Mouse (Mus musculus) heart, embryonic 12.5 days (tissue): ENCODE results near the gene Lsmem1. TPM values are rescaled to one million over a fixed set of nuclear protein-coding genes. Genes with fewer than 3 reads are reported as not detected.

Source experiments
- ATAC-seq: fragments of 200-750 bp; cut with Nextera tagmentation; 2 replicates; pipeline ENCODE4 v1.8.0; 2017; ENCODE audit warnings: moderate TSS enrichment, moderate library complexity; ENCODE audit not compliant: insufficient number of reproducible peaks, low FRiP score
- H3K27ac ChIP-seq: fragments of 300-500 bp; sonication (generic); 2 replicates; pipeline ENCODE4 v1.5.1; 2016; ENCODE audit warnings: mild to moderate bottlenecking, moderate library complexity; ENCODE audit not compliant: poor library complexity, severe bottlenecking
- H3K27me3 ChIP-seq: fragments of 300-500 bp; sonication (generic); replicated peaks from 2 replicates; pipeline ENCODE4 v1.6.1; 2016; ENCODE audit warnings: mild to moderate bottlenecking, moderate library complexity
- H3K36me3 ChIP-seq: fragments of 300-500 bp; sonication (generic); 2 replicates; pipeline ENCODE4 v1.6.1; 2016; ENCODE audit warnings: mild to moderate bottlenecking, moderate library complexity
- H3K4me1 ChIP-seq: fragments of 300-500 bp; sonication (generic); replicated peaks from 2 replicates; pipeline ENCODE4 v1.6.1; 2016; ENCODE audit warnings: mild to moderate bottlenecking
- H3K4me2 ChIP-seq: fragments of 300-500 bp; sonication (generic); 2 replicates; pipeline ENCODE4 v1.6.1; 2016; ENCODE audit warnings: mild to moderate bottlenecking, moderate library complexity
- H3K4me3 ChIP-seq: fragments of 300-500 bp; sonication (generic); 2 replicates; pipeline ENCODE4 v1.5.1; 2016; ENCODE audit warnings: mild to moderate bottlenecking
- H3K9ac ChIP-seq: fragments of 300-500 bp; sonication (generic); 2 replicates; pipeline ENCODE4 v1.6.1; 2016; ENCODE audit warnings: mild to moderate bottlenecking, moderate library complexity
- H3K9me3 ChIP-seq: fragments of 300-500 bp; sonication (generic); replicated peaks from 2 replicates; pipeline ENCODE4 v1.6.1; 2016; ENCODE audit warnings: mild to moderate bottlenecking, moderate library complexity
- WGBS: fragments of 180-500 bp; shearing (Covaris S2); methylation state at CpG from one replicate; pipeline ENCODE4 v1.1.7; 2016; 5-methylcytosine and 5-hydroxymethylcytosine counted together
- polyA plus RNA-seq: library from polyadenylated mRNA; unstranded; fragments of >200 nt; fragmentation: Nextera tagmentation; extraction: Ambion mirVana; gene quantifications from 2 replicates; pipeline ENCODE4 v1.2.1, GENCODE M21; 2016

The Lsmem1 gene
- polyA plus RNA-seq, 1 experiment from 2014 or later: 28.4 TPM

- Histone ChIP-seq H3K9ac (no peak overlapping the region), H3K36me3 (peaks cover 74% of the 10 kb centered on the region), H3K4me1 (no peaks in the 10 kb centered on the region), H3K27ac (no peak overlapping the region), H3K9me3 (no peaks in the 10 kb centered on the region), H3K4me3 (no peak overlapping the region), H3K27me3 (no peaks in the 10 kb centered on the region), H3K4me2 (no peak overlapping the region)
- no peak for ATAC-seq
- 81% methylated on average over 3 of the region's 3 CpGs for WGBS
Measured at GRCm38 (mm10) chr12:40209049-40209448, 9.8 kb upstream of the Lsmem1 start.

GRCm38 (mm10) chr12:40207909-40208308 is 8.6 kb upstream of the Lsmem1 start:
- no peak for ATAC-seq
- Histone ChIP-seq H3K4me2 (no peak overlapping the region), H3K27me3 (no peaks in the 10 kb centered on the region), H3K4me1 (no peaks in the 10 kb centered on the region), H3K4me3 (no peak overlapping the region), H3K9me3 (no peaks in the 10 kb centered on the region), H3K36me3 (peaks cover 70% of the 10 kb centered on the region), H3K27ac (no peak overlapping the region), H3K9ac (no peak overlapping the region)
- WGBS: 87% methylated on average over 4 of the region's 4 CpGs

GRCm38 (mm10) chr12:40202161-40203035 is 3.1 kb upstream of the Lsmem1 start:
- Histone ChIP-seq H3K27ac (no peak overlapping the region), H3K36me3 (peaks cover 56% of the 10 kb centered on the region), H3K4me2 (no peak overlapping the region), H3K4me3 (no peak overlapping the region), H3K27me3 (no peaks in the 10 kb centered on the region), H3K9ac (no peak overlapping the region), H3K9me3 (no peaks in the 10 kb centered on the region), H3K4me1 (no peaks in the 10 kb centered on the region; the same call in 1 of the 2 replicates)
- WGBS: 92% methylated on average over 7 of the region's 7 CpGs
- ATAC-seq: no peak

GRCm38 (mm10) chr12:40200484-40201235 is 1.4 kb upstream of the Lsmem1 start:
- Histone ChIP-seq H3K4me3 (no peak overlapping the region), H3K9me3 (no peaks in the 10 kb centered on the region), H3K27ac (no peak overlapping the region), H3K36me3 (peaks cover 39% of the 10 kb centered on the region), H3K4me1 (peaks cover 5% of the 10 kb centered on the region; the same call in 1 of the 2 replicates), H3K9ac (no peak overlapping the region), H3K27me3 (no peaks in the 10 kb centered on the region), H3K4me2 (no peak overlapping the region)
- no peak for ATAC-seq
- WGBS: 86% methylated on average over 6 of the region's 6 CpGs

GRCm38 (mm10) chr12:40199795-40200402 is 609 bp upstream of the Lsmem1 start:
- 40% methylated on average over 7 of the region's 7 CpGs for WGBS
- no peaks in the 10 kb centered on the region for H3K9me3 ChIP-seq
- peaks cover 5% of the 10 kb centered on the region; the same call in 1 of the 2 replicates for H3K4me1 ChIP-seq
- peaks cover 33% of the 10 kb centered on the region for H3K36me3 ChIP-seq
- H3K27ac ChIP-seq: peak overlapping the region; percentile 98
- 0 out of 2 replicates have a peak, but pooled peaks have one; percentile 48 for ATAC-seq
- peak overlapping the region; percentile 68 for H3K4me2 ChIP-seq
- H3K27me3 ChIP-seq: no peaks in the 10 kb centered on the region
- peak overlapping the region; percentile 46 for H3K4me3 ChIP-seq
- H3K9ac ChIP-seq: peak overlapping the region; percentile 61; the same call in 1 of the 2 replicates

GRCm38 (mm10) chr12:40198427-40198826 is 863 bp downstream of the Lsmem1 start:
- peak overlapping the region; percentile 46 for H3K4me3 ChIP-seq
- H3K36me3 ChIP-seq: peaks cover 19% of the 10 kb centered on the region
- peak overlapping the region; percentile 68; the same call in 1 of the 2 replicates for H3K9ac ChIP-seq
- no peaks in the 10 kb centered on the region for H3K9me3 ChIP-seq
- peaks cover 5% of the 10 kb centered on the region; the same call in 1 of the 2 replicates for H3K4me1 ChIP-seq
- WGBS: 47% methylated on average over 9 of the region's 9 CpGs
- ATAC-seq: peak; percentile 45; the same call in 1 of the 2 replicates
- peak overlapping the region; percentile 68 for H3K4me2 ChIP-seq
- H3K27me3 ChIP-seq: no peaks in the 10 kb centered on the region
- H3K27ac ChIP-seq: peak overlapping the region; percentile 98

- peaks cover 5% of the 10 kb centered on the region; the same call in 1 of the 2 replicates for H3K4me1 ChIP-seq
- H3K27ac ChIP-seq: peak overlapping the region; percentile 98
- no peaks in the 10 kb centered on the region for H3K27me3 ChIP-seq
- peaks cover 19% of the 10 kb centered on the region for H3K36me3 ChIP-seq
- peak overlapping the region; percentile 68 for H3K4me2 ChIP-seq
- 0 out of 2 replicates have a peak, but pooled peaks have one; percentile 15 for ATAC-seq
- peak overlapping the region; percentile 68 for H3K9ac ChIP-seq
- no peaks in the 10 kb centered on the region for H3K9me3 ChIP-seq
- peak overlapping the region; percentile 46 for H3K4me3 ChIP-seq
- WGBS: 74% methylated on average over 5 of the region's 5 CpGs
Measured at GRCm38 (mm10) chr12:40198019-40198418, 1.3 kb downstream of the Lsmem1 start.

- H3K4me3 ChIP-seq: peak overlapping the region; percentile 46; the same call in 1 of the 2 replicates
- H3K27me3 ChIP-seq: no peaks in the 10 kb centered on the region
- peak overlapping the region; percentile 98; the same call in 1 of the 2 replicates for H3K27ac ChIP-seq
- H3K4me2 ChIP-seq: peak overlapping the region; percentile 68
- ATAC-seq: 0 out of 2 replicates have a peak, but pooled peaks have one; percentile 36
- peaks cover 5% of the 10 kb centered on the region; the same call in 1 of the 2 replicates for H3K4me1 ChIP-seq
- peaks cover 14% of the 10 kb centered on the region for H3K36me3 ChIP-seq
- H3K9me3 ChIP-seq: no peaks in the 10 kb centered on the region
- H3K9ac ChIP-seq: no peak overlapping the region; the same call in none of the 2 replicates
Measured at GRCm38 (mm10) chr12:40197511-40197910, 1.8 kb downstream of the Lsmem1 start.

- Histone ChIP-seq H3K27me3 (no peaks in the 10 kb centered on the region), H3K9me3 (peaks cover 8% of the 10 kb centered on the region; the same call in 1 of the 2 replicates), H3K4me1 (no peaks in the 10 kb centered on the region), H3K4me3 (no peak overlapping the region), H3K27ac (no peak overlapping the region), H3K9ac (no peak overlapping the region), H3K4me2 (no peak overlapping the region), H3K36me3 (peaks cover 15% of the 10 kb centered on the region)
- WGBS: 72% methylated on average over 3 of the region's 3 CpGs
- ATAC-seq: no peak
Measured at GRCm38 (mm10) chr12:40185474-40185873, 13.8 kb downstream of the Lsmem1 start.

GRCm38 (mm10) chr12:40177089-40177488 is 22.2 kb downstream of the Lsmem1 start:
- no peak overlapping the region for H3K4me2 ChIP-seq
- WGBS: 55% methylated on average over 6 of the region's 6 CpGs
- no peak overlapping the region for H3K9ac ChIP-seq
- no peak overlapping the region for H3K27ac ChIP-seq
- ATAC-seq: no peak
- peaks cover 10% of the 10 kb centered on the region for H3K36me3 ChIP-seq
- H3K4me1 ChIP-seq: peaks cover 3% of the 10 kb centered on the region; the same call in 1 of the 2 replicates
- peaks cover 5% of the 10 kb centered on the region; the same call in 1 of the 2 replicates for H3K9me3 ChIP-seq
- H3K27me3 ChIP-seq: no peaks in the 10 kb centered on the region
- H3K4me3 ChIP-seq: no peak overlapping the region
